ENCODE assay signal across 8 mouse cellular contexts in genomic region chr7:144072219-144072618, GRCm38 (mm10).
DNase-seq lines count a peak whose midpoint lies in the region; TF ChIP-seq lines count a peak whose summit lies in the region.

No protein-coding gene starts in this region.

- peak; percentile 31 for DNase-seq in adrenal gland, adult 2 months
- DNase-seq in adrenal gland, postnatal 4 days (ENCODE audit: low spot score in 2 of 2): no peak
- peak in 1 of 2 experiments; percentile 17 for DNase-seq in left cerebral cortex, adult 2 months (ENCODE audit: extremely low spot score in 1 of 2, low spot score in 2 of 2)
- DNase-seq in left cerebral cortex, postnatal 36 days (ENCODE audit: low spot score in 2 of 2): no peak
- DNase-seq in layer of hippocampus, adult 9-10 months (ENCODE audit: low spot score): peak; percentile 38
- no peak for DNase-seq in gastrocnemius, postnatal 36 days
- DNase-seq in heart, postnatal 36 days: no peak

- H3K4me3 ChIP-seq in left cerebral cortex, adult 2 months: no peak overlapping the region
- H3K4me3 ChIP-seq in bone marrow macrophage, adult 2 months (ENCODE audit: insufficient read depth, low read length): no peak overlapping the region

- H3K4me1 ChIP-seq in bone marrow macrophage, adult 2 months (ENCODE audit: control insufficient read depth, insufficient read depth, low read length): no peaks in the 10 kb centered on the region

- no peak overlapping the region for H3K27ac ChIP-seq in left cerebral cortex, adult 2 months
- no peak overlapping the region for H3K27ac ChIP-seq in bone marrow macrophage, adult 2 months (ENCODE audit: insufficient read depth, low read depth, low read length)

- peak; percentile 74 for TF ChIP-seq CTCF in left cerebral cortex, adult 2 months (IDR thresholded peaks at IDR 0.05)
- TF ChIP-seq CTCF in bone marrow macrophage, adult 2 months (IDR thresholded peaks at IDR 0.05; ENCODE audit: low read depth, low read length): peak; percentile 41; the same call in 1 of the 2 replicates

- intact Hi-C loops in left cerebral cortex, adult 2 months (cut with DNase I): loop anchor here (10.0 kb wide), 2 partner anchors 237 to 703 kb away; no protein-coding TSS in a partner anchor
- intact Hi-C loops in left cerebral cortex, postnatal 36 days (cut with DNase I): loop anchor here (2.0 to 5.0 kb wide), 2 partner anchors 171 to 245 kb away; no protein-coding TSS in a partner anchor
- intact Hi-C loops in gastrocnemius, postnatal 36 days (cut with DNase I): loop anchor here (10.0 kb wide), 1 partner anchor 237 kb away; no protein-coding TSS in a partner anchor
- intact Hi-C loops in heart, postnatal 36 days (cut with DNase I): loop anchor here (5.0 to 10.0 kb wide), 2 partner anchors 237 to 355 kb away; no protein-coding TSS in a partner anchor

- TF ChIP-seq POLR2A in bone marrow macrophage, adult 2 months (IDR thresholded peaks at IDR 0.05; ENCODE audit: borderline replicate concordance, low read depth, low read length): no peak

Comparison
In these comparisons a context has a peak if more than half of its experiments do, and no peak if none do; other contexts are left out.
1. DNase-seq: peak in adrenal gland, adult 2 months (single experiment) and layer of hippocampus, adult 9-10 months (single experiment); none in adrenal gland, postnatal 4 days (0 of 2), left cerebral cortex, postnatal 36 days (0 of 2), gastrocnemius, postnatal 36 days (0 of 2) and heart, postnatal 36 days (0 of 2).